Mouse (Mus musculus) large intestine, adult 2 months (tissue): ENCODE results near the gene Tff1. TPM values are rescaled to one million over a fixed set of nuclear protein-coding genes. Genes with fewer than 3 reads are reported as not detected.

Experiments
- DNase-seq: peaks from one replicate; pipeline ENCODE4 v3.0.0-alpha.2; 2012; ENCODE audit warnings: low read depth, low spot score
- WGBS: fragments of 180-500 bp; shearing (Covaris S2); methylation state at CpG from one replicate; pipeline ENCODE4 v1.1.7; 2018; 5-methylcytosine and 5-hydroxymethylcytosine counted together
- polyA plus RNA-seq: library from polyadenylated mRNA; depleted of rRNA; stranded (reverse); fragments of >200 nt; gene quantifications from 2 replicates; pipeline ENCODE4 v1.2.3, GENCODE M21; 2012; rRNA removed

Tff1 gene
- polyA plus RNA-seq, 1 experiment = 5.4 TPM

DNA sequence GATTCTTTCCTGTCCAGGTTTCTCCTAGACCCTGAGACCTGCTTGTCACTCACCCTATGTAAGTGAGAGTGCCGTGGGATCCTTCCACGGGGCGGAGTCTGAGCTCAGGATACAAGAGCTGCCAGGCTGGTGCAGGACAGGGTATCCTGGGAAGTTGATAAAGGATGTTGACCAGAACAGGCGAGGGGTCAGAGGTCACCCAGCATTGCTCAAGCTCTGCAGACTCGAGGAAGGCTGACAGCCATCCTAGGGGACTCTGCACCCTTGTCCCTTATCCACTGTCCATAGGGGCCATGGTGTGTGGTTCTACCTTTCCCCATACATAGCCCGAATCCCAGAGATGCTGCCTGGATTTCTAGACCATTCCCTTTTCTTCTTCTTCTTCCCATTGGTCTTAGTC is 49.0 kb downstream of the Tff1 start:
- DNase-seq = no peak
- WGBS = 56% methylated on average over 6 of the region's 6 CpGs

DNA sequence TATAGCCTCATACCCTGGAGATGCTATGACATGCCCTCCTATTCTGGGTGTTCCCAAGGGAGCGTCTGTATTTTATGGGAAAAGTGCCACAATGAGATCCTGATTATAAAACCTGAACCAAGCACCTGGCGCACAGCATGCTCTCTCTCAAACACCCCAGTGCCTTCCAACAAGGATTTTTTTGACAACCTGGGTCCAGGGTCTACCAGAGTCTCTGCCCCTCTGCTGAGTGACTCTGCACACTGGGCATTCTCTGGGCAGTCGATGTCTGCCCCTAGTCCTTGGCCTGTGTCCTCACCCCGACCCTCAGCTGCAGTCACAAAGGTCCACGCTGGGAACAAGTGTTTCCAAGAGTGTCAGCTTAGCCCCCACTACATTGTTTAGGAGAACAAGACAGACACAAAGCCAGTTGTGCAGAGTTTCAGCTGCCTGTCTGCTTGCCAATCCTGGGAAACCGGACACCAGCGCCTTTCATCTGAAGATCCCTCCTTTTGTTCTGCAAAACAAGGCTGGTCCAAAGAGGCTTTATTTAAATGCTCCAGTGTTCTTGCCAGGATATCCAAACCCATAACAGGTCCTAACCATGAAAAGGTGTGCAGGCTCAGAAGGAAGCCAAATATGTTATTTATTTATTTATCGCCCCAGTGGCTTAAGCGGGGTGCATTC is 51.8 kb downstream of the Tff1 start:
- 70% methylated on average over 9 of the region's 9 CpGs for WGBS

More for the DNA sequence above, 51.8 kb downstream of the Tff1 start:
- DNase-seq = no peak

Other genes starting within 250 kb of the Tff1 start
- not detected in 2 replicates for gene Umodl1, start 210.6 kb downstream of the Tff1 start, polyA plus RNA-seq
- gene Abcg1, start 107.6 kb downstream of the Tff1 start, polyA plus RNA-seq = 3.2 and 3.4 TPM in 2 replicates
- gene Tff3, start 35.6 kb downstream of the Tff1 start, polyA plus RNA-seq = 11,983 and 17,407 TPM in 2 replicates
- gene Tff2, start 21.0 kb downstream of the Tff1 start, polyA plus RNA-seq = 0.32 and 3.5 TPM in 2 replicates
- gene Tmprss3, start 33.7 kb upstream of the Tff1 start, polyA plus RNA-seq = 0.05 TPM in 1 of 2 replicates, not detected in the other
- 0.57 and 1.7 TPM in 2 replicates for gene Ubash3a, start 42.6 kb upstream of the Tff1 start, polyA plus RNA-seq
- gene Rsph1, start 112.1 kb upstream of the Tff1 start, polyA plus RNA-seq = 0.40 and 0.52 TPM in 2 replicates
- gene Slc37a1, start 121.5 kb upstream of the Tff1 start, polyA plus RNA-seq = 150 and 158 TPM in 2 replicates
- 295 and 341 TPM in 2 replicates for gene Pde9a, start 220.9 kb upstream of the Tff1 start, polyA plus RNA-seq